Mouse (Mus musculus) embryo, embryonic 11 days (tissue): ENCODE measurements around the gene Tmprss7.
A peak's percentile ranks its signal among the peaks of the same experiment; 100 is the strongest.

Source experiments
- DNase-seq: peaks from one replicate; pipeline ENCODE4 v3.0.0-alpha.2; 2015

The Tmprss7 gene

GRCm38 (mm10) chr16:45623230-45623629 lies 70.2 kb downstream of the Tmprss7 start:
- no peak for DNase-seq

GRCm38 (mm10) chr16:45619751-45620375 lies 73.6 kb downstream of the Tmprss7 start:
- DNase-seq, result no peak

DNA sequence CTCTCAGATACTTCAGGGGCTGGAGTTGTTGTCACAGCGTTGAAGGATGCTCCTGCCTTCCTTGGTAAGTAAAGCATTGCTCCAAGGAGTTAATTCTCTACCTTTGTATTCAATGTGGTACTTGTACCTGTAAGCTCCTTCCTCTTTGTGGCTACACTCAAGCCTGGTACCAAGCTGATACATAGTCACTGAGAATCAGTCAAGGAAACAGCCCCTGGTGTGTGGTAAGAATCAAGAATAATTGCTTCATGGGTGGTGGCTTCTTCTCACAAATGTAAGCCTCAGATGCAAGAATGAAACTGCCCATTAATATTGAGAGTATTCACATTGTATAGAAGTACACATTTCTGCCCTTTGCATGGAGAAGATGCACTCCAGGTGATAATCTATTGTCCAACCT lies 77.5 kb downstream of the Tmprss7 start:
- DNase-seq, result no peak

DNA sequence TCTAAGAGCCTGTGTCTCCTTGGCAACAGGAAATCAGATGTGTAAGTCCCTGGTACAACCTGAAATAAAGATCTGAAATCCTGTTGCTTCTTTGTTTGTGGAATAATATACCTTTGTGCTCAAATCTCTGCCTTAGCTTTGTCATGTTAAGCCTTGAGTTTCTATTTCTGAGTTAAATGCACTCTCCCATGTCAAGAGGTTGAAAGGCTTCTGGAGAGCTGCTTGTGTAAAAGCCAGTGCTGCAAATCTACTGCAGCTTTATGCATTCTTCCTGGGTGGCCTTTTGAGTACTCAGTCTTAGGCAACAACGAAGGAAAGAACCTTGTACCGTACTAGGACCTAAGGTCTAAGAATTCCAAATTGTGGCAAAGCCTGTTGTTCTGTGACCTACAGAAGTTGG lies 80.2 kb downstream of the Tmprss7 start:
- DNase-seq, result no peak

GRCm38 (mm10) chr16:45610267-45610666 lies 83.2 kb downstream of the Tmprss7 start, which contains the start of gene Gcsam:
TSS of gene Gcsam (plus strand) at chr16:45610380.
- no peak for DNase-seq

GRCm38 (mm10) chr16:45609300-45609699 lies 84.2 kb downstream of the Tmprss7 start:
- DNase-seq, result peak; percentile 53

DNA sequence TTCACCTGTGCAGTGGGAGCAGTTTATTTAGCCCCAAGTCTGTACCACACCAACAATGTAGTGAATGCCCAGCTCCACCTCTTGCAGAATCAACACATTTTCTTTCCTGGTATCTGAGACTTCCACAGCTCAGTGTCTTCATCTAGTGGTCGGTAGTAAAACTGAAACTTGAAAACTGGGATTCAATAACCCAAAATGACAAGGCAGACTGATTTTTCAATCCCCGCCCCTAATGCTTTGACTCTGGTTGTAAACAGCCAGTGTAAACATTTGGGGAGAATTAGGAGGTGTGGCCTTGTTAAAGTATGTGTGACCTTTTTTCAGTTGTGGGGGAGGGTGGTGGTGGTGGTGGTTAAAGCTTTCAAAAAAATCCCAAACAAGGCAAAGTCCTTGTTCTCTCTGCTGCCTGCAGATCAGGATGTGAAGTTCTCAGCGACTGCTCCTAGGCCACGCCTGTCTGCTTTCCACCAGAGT lies 84.9 kb downstream of the Tmprss7 start:
- peak; percentile 21 for DNase-seq
